Mouse (Mus musculus) embryo, embryonic 10 days (tissue): ENCODE measurements around the gene Adam17.

ENCODE experiments used
- DNase-seq: peaks from one replicate; pipeline ENCODE4 v3.0.0-alpha.2; 2015; ENCODE audit warnings: low spot score

The Adam17 gene

DNA sequence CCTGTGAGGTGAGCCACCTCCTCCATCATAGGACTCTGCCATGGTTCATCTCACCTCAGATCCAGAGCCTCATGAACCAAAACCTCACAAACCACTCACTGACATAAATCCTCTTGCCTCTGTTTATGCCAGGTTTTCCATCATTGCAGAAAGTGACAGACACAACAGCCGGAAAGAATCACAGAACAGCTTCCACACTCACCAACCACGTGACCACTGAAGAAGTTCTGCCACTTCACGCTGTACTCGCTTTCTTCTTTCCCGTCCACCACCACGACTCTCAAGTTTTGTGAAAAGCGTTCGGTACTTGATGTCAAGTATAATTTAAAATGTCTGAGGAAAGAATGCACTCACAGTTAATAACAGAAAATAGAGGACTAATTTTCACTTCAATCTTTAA lies 19.8 kb downstream of the Adam17 start:
- no peak for DNase-seq

DNA sequence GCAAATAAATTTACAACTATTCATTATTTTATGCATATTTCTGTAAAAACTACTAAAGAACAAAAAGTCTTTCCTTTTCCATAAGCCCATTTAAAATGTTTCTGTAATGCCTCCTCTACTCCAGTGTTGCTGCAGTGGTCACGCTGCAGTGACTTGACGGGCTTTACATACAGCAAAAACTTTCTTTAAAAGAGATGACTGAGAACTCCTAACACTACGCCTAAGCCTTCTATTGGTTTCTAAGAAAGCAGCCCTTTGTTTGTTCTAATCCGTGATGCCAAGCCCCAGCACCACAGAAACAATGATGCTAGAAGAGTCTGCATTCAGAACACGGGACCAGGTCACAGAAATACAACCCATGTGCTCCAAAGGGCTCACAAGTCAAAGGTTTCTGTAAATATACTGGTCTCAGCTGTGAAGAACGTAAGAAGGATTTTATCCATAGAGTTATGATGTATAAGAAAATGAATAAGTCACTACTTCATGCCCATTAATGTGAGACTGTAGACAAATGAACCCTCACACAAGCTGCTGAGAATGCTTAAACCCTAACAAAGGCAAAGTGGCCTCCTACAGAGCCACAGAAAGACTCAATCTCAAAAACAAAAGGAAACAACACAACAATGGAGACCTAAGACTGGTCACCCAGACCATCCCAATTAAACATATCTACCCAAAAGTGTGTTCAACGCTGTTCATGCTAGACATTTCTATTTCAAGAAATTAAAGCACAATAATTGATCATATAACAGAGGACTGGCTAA lies 23.1 kb downstream of the Adam17 start:
- DNase-seq: peak; percentile 10

DNA sequence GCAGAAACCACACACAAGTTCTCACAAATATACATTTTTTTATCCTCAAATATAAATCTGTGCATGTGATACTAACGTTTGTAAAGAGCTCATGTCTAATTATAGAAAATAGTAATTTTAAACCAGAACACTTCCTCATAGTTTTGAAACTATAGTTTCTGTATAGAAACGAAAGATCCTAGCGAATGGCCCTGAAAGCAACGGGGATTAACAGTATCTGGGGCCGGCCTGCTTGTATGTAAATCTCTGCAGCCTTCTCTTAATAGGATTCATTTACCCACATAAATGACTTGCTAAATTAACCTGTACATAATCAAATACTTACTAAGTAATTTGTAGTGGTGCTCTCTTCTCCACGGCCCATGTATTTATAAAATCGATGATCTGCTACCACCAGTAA lies 26.5 kb downstream of the Adam17 start:
- DNase-seq: no peak

- DNase-seq: no peak
These were observed 32.8 kb downstream of the Adam17 start for GRCm38 (mm10) chr12:21340674-21341073.

DNA sequence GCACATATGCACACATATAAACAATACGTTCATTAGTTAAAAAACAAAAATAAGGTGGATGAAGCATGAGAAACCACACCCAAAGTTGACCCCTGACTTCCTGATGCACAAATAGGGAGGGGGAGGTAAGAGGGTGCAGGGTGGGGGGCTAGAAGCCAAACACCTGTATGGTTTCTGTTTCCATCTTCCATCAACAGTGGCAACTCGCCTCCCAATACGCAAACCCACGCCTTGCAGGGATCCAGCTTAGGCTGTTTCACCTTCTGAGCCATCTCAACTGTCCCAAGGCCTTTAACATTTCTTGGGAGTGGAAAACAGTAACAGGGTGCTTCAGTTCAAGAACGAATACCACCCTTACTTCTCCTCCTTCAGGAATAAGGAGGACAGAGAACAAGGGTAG lies 36.3 kb downstream of the Adam17 start:
- no peak for DNase-seq

- no peak for DNase-seq
These were observed 37.6 kb downstream of the Adam17 start for GRCm38 (mm10) chr12:21335869-21336268.

- no peak for DNase-seq
These were observed 39.7 kb downstream of the Adam17 start for GRCm38 (mm10) chr12:21333766-21334165.

- no peak for DNase-seq
These were observed 40.4 kb downstream of the Adam17 start for GRCm38 (mm10) chr12:21333021-21333420.

DNA sequence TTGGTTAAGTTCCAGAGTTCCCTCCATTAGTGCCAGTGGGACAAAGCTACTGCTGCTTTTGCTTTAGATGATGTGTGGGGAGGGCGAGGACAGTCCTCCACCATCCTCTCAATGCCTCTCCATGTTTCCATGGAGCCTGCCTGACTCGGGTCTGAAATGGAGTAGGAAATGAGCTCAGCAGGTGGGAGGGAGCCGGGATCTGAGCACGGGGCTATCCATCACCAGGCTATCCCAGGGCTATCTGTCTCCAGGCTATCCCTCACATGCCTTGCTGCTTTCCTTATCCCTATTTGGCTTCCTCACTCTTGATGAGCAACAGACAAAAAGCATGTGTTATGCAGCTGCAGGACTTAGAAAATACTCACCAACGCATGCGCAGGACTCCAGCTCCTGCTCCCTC lies 41.7 kb downstream of the Adam17 start:
- no peak for DNase-seq

DNA sequence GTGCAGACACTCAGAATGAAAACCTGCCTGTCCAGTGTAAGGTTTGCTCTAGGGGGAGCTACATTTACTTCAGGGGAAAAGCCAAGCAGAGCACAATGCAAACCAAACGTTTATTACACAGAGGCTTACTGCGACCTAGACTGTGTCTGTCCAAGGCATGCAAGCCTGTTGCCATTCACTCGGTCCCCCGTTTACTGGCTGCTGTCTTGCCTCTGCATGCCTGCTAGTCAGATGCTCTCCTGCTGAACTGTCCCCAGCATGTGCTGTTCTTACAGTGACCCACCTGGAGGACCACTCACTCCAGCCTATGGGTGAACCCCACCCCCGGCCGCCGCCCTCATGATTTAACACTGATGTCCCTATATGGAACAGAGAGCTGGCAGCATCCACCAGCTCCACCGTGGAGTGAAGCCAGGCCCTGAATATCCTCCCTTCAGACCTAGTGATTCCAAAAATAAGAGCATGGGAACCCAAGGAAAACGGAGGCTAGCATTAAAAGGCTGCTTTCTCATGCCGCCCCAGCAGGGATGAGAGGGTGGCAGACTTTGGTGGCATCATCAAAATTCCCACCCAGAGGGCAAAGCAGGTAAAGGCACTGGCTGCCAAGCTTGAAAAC lies 42.4 kb downstream of the Adam17 start:
- no peak for DNase-seq

DNA sequence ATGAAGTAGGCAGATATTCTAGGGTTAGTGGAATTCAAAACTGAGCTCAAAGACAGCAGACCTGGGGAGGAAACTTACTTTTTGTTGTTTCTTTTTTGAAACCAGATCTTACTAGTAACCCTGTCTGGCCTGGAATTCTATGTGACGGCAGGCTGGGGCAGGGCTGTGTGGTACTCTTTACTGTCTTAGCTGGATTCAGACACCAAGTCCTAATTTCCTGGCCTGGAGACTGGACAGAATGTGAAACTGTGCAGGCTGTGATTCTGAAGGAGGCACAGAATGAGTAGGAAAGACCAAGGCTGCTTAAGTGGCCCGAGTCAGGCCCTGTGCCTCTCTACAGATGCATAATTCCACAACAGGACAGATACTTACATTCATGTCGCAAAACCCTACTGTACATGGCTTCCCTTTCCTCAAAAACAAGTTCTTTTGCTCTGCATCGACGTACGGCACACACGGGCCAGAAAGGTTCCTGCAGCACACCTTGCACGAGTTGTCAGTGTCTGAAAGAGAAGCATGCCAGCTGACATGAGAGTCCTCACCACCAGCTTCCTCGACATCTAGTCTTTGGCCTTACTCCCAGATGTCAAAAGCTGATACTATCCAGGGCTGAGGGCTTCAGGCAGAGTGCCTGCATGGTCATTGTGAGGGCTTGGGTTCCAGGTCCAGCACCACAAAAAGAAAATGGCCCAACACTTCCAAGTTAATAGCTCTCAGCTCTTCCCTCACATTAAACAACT lies 43.6 kb downstream of the Adam17 start:
- DNase-seq: no peak

GRCm38 (mm10) chr12:21326325-21326724 lies 47.1 kb downstream of the Adam17 start:
- DNase-seq: no peak

- DNase-seq: no peak
These were observed 48.2 kb downstream of the Adam17 start for GRCm38 (mm10) chr12:21325266-21325665.

DNA sequence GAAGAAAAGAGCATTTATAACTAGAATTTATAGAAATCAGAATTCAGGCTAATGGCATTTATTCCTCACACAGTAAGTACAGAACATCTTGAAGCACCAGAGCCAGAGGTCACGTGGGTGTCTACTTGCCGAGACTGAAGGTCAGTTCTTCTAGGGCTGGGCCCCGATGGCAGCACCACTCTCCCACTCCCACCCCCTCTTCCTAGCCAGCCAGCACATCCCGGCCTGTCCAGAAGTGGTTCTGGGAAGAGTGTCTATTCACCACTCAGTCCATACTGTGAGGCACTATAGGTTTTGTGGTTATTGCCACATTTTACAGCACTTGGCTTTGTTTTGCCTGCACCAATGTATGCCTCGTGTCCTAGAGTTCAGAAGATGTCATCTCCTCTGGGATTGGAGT lies 49.3 kb downstream of the Adam17 start:
- DNase-seq: no peak

- DNase-seq: no peak
These were observed 50.6 kb downstream of the Adam17 start for GRCm38 (mm10) chr12:21322856-21323255.

GRCm38 (mm10) chr12:21322296-21322695 lies 51.1 kb downstream of the Adam17 start:
- no peak for DNase-seq

- DNase-seq: no peak
These were observed 52.3 kb downstream of the Adam17 start for GRCm38 (mm10) chr12:21321170-21321569.

DNA sequence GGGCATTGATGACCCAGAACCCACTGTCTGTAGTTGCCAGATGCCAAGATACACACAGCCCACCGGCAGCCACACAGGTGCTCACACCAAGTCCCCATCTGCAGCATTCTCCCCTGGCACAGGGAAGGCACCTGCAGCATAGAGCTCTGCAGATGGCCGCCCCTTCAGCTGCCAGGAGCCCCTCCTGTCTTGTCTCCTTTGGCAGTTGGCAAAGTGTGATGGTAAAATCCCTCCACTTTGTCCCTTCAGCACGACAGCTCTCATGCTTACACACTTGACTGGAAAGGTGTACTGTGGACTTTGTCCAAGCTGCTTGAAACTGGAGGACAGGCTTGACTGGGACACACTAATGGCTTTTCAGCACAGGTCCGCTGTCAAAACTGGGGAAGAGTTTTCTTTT lies 53.1 kb downstream of the Adam17 start:
- DNase-seq: no peak

GRCm38 (mm10) chr12:21318143-21318895 lies 55.1 kb downstream of the Adam17 start:
- peak; percentile 73 for DNase-seq

DNA sequence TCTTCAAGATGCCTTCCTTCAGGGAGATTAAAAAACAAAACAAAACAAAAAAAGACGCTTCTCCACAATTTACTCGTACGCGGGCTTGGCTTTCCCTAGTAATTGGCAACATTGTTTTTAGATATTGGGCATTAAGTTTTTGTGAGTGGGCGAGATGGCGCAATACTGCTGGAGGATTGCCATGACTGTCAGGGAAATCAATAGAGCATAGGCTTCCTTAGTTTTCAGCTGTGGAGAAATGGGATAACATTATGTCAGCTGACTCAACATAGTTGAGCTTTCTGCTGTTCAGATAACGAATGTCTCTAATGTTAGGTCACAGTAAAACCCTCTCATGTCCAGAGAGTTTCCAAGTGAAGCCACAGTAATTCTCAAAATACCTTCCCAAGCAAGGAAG lies 56.6 kb downstream of the Adam17 start:
- no peak for DNase-seq

DNA sequence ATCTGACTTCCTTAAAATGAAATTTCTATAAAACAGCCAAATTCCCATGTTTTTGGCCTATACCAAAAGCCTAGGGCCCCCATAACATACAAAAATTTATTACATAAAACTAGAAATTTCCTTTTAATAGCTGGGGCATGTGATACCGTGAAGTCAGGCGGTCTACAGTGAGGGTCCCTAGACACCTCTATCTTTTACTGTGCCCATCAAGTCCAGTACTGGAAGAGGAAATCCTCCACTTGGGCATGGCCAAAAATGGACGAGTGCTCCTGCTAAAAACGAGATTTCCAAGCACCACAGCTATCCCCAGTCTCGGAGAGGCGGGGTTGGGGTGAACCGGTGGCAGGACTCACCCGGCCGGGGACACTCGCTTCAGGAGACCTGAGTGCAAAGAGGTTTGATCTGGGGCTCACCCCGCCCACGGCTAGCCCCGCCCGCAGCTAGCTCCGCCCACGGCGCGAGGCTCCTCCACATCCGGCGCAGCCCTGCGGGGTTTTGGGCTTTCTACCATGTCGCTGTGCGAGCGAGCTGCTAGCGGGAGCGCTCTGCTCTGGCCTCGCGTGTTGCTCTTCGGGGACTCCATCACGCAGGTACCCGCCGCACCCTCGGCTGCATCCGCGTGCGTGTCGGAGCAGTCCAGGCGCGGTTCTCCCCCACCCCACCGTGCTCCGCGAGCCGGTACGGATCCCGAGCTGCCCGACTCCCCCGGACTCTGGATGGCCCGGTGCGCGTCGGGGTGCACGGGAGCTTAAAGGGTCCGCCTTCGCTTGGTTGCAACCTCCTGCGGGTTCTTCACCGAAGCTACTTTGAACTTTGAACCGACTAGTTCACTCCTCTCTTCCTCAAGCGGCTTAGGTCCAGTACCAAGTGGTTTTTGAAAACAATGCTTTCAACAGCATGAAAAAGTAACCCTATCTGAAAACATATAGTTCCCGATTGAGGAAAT lies 57.2 kb downstream of the Adam17 start, which contains the start of gene Iah1:
Gene Iah1 (plus strand): TSS at position 467 of the 946 bp plus-strand sequence.
- DNase-seq: peak; percentile 90
